Mouse (Mus musculus) embryonic fibroblast, embryonic 13.5 days (primary cell): ENCODE results near the gene Agps.
"Not testable (repeated sequence)": the region's sequence is repeated elsewhere in the genome, so short reads cannot be mapped to it uniquely, and the experiment has no call there.

ENCODE experiments used
- CTCF ChIP-seq: IDR thresholded peaks from 2 replicates; pipeline ENCODE4 v1.5.1; 2011; ENCODE audit warnings: mild to moderate bottlenecking, control low read depth, low read length, moderate library complexity, borderline replicate concordance; ENCODE audit not compliant: insufficient read depth
- POLR2A ChIP-seq: IDR thresholded peaks from 2 replicates; pipeline ENCODE4 v1.6.1; 2011; ENCODE audit warnings: low read depth, mild to moderate bottlenecking, control low read depth, low read length, moderate library complexity

GRCm38 (mm10) chr2:75936685-75937084, 104.7 kb downstream of the Agps start:
- TF ChIP-seq POLR2A, CTCF: not testable (repeated sequence)
